Mouse (Mus musculus) kidney, adult 2 months (tissue): ENCODE measurements around the gene Trp53tg5.

Experiments used
- CTCF ChIP-seq: fragments of 200-500 bp; conservative IDR thresholded peaks from 2 replicates; pipeline ENCODE4 v1.5.1; 2011; ENCODE audit warnings: low read depth, mild to moderate bottlenecking, control low read depth, low read length, moderate library complexity, mixed read lengths; ENCODE audit not compliant: insufficient read depth, insufficient read length
- POLR2A ChIP-seq: fragments of 200-500 bp; IDR thresholded peaks from one replicate; pipeline ENCODE4 v1.6.1; 2011; ENCODE audit warnings: low read depth, low read length, control low read depth

GRCm38 (mm10) chr2:164446086-164446469 lies 27.4 kb downstream of the Trp53tg5 start:
- TF ChIP-seq POLR2A (no peak), CTCF (no peak)
